Mouse (Mus musculus) lung, embryonic 15.5 days (tissue): Measurements from ENCODE around the gene Sema5a. TPM values are rescaled to one million over a fixed set of nuclear protein-coding genes. Genes with fewer than 3 reads are reported as not detected.
A peak's percentile ranks its signal among the peaks of the same experiment; 100 is the strongest.

Source experiments
- ATAC-seq: fragments of 200-750 bp; cut with Nextera tagmentation; 2 replicates; pipeline ENCODE4 v1.8.0; 2017; ENCODE audit warnings: moderate number of reproducible peaks, borderline replicate concordance; ENCODE audit not compliant: low FRiP score, low TSS enrichment; ENCODE audit errors: extremely low read depth
- H3K27ac ChIP-seq: fragments of 300-500 bp; sonication (generic); 2 replicates; pipeline ENCODE4 v1.5.1; 2015; ENCODE audit warnings: moderate library complexity, mild to moderate bottlenecking, inconsistent platforms
- H3K27me3 ChIP-seq: fragments of 300-500 bp; sonication (generic); 2 replicates; pipeline ENCODE4 v1.6.1; 2015; ENCODE audit warnings: inconsistent platforms
- H3K36me3 ChIP-seq: fragments of 300-500 bp; sonication (generic); 2 replicates; pipeline ENCODE4 v1.6.1; 2015; ENCODE audit warnings: inconsistent platforms
- H3K4me1 ChIP-seq: fragments of 300-500 bp; sonication (generic); 2 replicates; pipeline ENCODE4 v1.6.1; 2015; ENCODE audit warnings: inconsistent platforms
- H3K4me2 ChIP-seq: fragments of 300-500 bp; sonication (generic); 2 replicates; pipeline ENCODE4 v1.6.1; 2015; ENCODE audit warnings: inconsistent platforms, mild to moderate bottlenecking, moderate library complexity
- H3K4me3 ChIP-seq: fragments of 300-500 bp; sonication (generic); 2 replicates; pipeline ENCODE4 v1.5.1; 2015; ENCODE audit warnings: mild to moderate bottlenecking, inconsistent platforms
- H3K9ac ChIP-seq: fragments of 300-500 bp; sonication (generic); 2 replicates; pipeline ENCODE4 v1.6.1; 2015; ENCODE audit warnings: inconsistent platforms
- H3K9me3 ChIP-seq: fragments of 300-500 bp; sonication (generic); 2 replicates; pipeline ENCODE4 v1.6.1; 2016; ENCODE audit warnings: inconsistent platforms
- WGBS: fragments of 180-500 bp; shearing (Covaris S2); methylation state at CpG from one replicate; pipeline ENCODE4 v1.1.7; 2015; 5-methylcytosine and 5-hydroxymethylcytosine counted together
- polyA plus RNA-seq: library from polyadenylated mRNA; unstranded; fragments of >200 nt; fragmentation: Nextera tagmentation; extraction: Ambion mirVana; gene quantifications from 2 replicates; pipeline ENCODE4 v1.2.1, GENCODE M21; 2015

Sema5a gene
- polyA plus RNA-seq, 1 experiment from 2014 or later, result 13.4 TPM

GRCm38 (mm10) chr15:32718293-32718963, 473.8 kb downstream of the Sema5a start:
- Histone ChIP-seq H3K9ac (no peak overlapping the region), H3K9me3 (no peaks in the 10 kb centered on the region), H3K4me2 (no peak overlapping the region), H3K4me1 (no peaks in the 10 kb centered on the region), H3K4me3 (no peak overlapping the region), H3K27me3 (no peaks in the 10 kb centered on the region), H3K27ac (no peak overlapping the region), H3K36me3 (no peaks in the 10 kb centered on the region)
- peak; percentile 74 for ATAC-seq
- WGBS, result 34% methylated on average over 4 of the region's 4 CpGs

- 93% methylated on average over 1 of the region's 1 CpGs for WGBS
- H3K4me3 ChIP-seq, result no peak overlapping the region
Observed at GRCm38 (mm10) chr15:32718964-32719311, 474.3 kb downstream of the Sema5a start.

GRCm38 (mm10) chr15:32730839-32731238, 486.2 kb downstream of the Sema5a start:
- Histone ChIP-seq H3K9ac (no peak overlapping the region), H3K27ac (no peak overlapping the region), H3K4me1 (no peaks in the 10 kb centered on the region), H3K4me2 (no peak overlapping the region), H3K27me3 (no peaks in the 10 kb centered on the region), H3K36me3 (no peaks in the 10 kb centered on the region), H3K4me3 (no peak overlapping the region), H3K9me3 (no peaks in the 10 kb centered on the region)
- WGBS, result 19% methylated on average over 3 of the region's 3 CpGs
- ATAC-seq, result no peak

More at GRCm38 (mm10) chr15:32718964-32719311, 474.3 kb downstream of the Sema5a start:
- no peaks in the 10 kb centered on the region for H3K27me3 ChIP-seq
- no peak overlapping the region for H3K4me2 ChIP-seq
- H3K4me1 ChIP-seq, result no peaks in the 10 kb centered on the region
- no peak overlapping the region for H3K9ac ChIP-seq
- no peak overlapping the region for H3K27ac ChIP-seq
- no peak for ATAC-seq
- H3K36me3 ChIP-seq, result no peaks in the 10 kb centered on the region
- H3K9me3 ChIP-seq, result no peaks in the 10 kb centered on the region

Other genes with a start within 250 kb of the Sema5a start
- gene Tas2r119, start 67.5 kb upstream of the Sema5a start, polyA plus RNA-seq, result not detected in 2 replicates